Mouse (Mus musculus): Measurements from ENCODE around the gene Gria3.
A peak's percentile ranks its signal among the peaks of the same experiment; 100 is the strongest.

Gene Gria3

DNA sequence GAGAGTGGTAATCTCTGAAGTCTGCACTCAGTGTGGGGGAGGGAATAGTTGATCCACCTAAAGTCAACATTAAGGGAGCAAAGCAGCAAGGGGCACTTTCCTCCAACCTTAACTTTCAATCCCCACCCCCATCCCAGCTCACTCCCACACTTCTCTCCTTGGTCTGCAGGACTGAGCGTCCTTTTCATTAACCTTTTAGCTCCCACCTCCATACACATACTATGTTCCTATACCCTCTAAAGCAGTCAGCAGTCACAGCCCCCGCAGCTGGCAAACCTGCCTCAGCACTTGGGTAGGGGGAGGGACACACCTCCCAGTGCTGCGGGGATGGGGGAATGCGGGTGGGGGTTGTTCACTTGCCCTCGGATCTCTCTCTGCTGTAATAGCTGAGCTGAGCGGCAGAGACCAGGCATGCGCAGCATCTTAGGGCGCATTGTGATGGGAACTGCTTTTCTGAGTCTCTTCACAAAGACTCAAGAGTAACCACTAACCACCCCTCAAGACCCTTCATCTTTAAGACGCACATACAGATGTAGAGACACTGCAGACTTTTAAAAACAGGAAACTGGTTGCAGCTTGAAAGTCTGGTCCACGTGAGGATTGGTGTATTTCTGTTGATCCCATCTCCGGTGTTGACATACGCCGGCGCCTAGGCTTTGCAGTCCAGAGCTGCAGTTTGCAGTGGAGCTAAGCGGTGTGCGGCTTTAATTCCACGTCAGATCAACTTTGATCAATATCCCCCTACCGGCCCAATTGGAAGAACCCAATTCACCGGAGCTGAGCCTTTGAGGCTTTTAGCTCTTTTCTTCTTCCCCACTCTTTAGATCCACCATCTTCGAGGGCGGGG, at the start of gene Gria3:
Gene Gria3, plus strand, starts transcription at position 797 of the 847 bp plus-strand sequence.
- DNase-seq, result peak; percentile 39 to 41

DNA sequence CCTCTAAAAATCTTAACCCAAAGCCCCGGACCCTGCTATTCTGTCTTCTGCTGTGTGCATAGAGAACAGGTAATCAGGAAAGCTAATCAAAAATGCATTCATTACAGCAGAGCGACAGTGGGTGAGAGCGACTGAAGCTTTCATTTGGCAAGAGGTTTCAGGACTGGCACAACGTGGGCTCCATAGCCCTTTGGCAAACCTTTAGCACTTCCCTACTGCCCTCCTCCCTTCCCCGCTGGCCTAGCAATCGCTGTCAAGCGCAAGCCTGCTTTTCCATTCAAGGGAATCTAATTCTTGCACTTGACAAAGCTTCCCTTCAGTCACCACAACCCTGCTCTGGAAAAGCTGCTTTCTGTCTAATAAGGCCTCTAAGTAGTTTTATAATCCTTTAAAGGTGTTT, 13.6 kb upstream of the Gria3 start:
- DNase-seq, result peak; percentile 59 to 72

DNA sequence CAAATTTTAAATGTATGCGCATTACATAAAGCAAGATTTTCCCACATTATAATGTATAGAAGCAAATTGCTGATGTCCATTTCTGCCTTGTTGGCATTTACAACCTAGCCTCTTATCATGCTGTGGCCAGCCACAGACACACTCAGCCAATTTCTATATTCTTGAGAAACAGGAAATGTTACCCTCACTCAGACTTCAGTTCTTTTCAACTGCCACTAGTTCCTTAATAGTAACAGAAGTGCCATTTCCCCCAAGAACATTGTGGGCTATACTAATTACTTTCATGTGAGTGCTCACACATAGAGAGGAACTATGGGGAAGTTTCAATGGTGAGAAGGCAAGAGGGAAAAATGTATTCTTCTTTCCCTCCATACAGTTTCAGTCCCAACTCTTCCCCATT, 11.6 kb upstream of the Gria3 start:
- DNase-seq, result no peak

DNA sequence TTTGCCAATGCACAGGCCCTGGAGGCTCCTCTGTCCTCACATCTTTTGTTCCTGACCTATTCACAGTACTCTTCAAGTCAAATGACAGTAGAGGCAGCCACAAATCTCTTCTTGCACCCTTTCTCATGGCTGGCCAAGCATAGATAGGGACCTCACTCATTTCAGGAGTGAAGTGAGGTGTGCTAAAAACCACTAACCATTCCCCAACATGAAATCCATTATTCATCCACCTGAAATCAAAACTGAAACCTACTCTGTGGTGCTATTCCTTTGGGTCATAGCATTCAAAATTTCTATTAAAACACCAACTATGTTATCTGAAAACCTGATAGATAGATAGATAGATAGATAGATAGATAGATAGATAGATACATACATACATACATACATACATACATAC, 2.2 kb upstream of the Gria3 start:
- DNase-seq, result no peak

DNA sequence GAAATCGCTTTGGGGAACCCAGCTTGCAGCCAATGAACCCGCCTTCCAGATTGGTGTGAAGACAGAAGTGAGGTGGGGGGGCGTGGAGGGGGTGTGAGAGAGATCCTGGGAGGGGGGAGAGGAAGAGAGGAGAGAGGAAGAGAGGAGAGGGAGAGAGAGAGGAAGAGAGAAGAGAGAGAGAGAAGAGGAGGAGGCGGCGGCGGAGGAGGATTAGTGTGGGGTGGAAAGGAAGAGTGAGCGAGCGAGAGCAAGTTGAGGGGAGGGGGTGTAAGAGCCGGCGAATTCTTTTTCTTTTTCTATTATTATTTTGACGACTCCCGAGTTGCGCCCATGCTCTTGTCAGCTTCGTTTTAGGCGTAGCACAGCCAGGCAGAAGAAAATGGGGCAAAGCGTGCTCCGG, 532 bp downstream of the Gria3 start:
- DNase-seq, result peak; percentile 32 to 41

DNA sequence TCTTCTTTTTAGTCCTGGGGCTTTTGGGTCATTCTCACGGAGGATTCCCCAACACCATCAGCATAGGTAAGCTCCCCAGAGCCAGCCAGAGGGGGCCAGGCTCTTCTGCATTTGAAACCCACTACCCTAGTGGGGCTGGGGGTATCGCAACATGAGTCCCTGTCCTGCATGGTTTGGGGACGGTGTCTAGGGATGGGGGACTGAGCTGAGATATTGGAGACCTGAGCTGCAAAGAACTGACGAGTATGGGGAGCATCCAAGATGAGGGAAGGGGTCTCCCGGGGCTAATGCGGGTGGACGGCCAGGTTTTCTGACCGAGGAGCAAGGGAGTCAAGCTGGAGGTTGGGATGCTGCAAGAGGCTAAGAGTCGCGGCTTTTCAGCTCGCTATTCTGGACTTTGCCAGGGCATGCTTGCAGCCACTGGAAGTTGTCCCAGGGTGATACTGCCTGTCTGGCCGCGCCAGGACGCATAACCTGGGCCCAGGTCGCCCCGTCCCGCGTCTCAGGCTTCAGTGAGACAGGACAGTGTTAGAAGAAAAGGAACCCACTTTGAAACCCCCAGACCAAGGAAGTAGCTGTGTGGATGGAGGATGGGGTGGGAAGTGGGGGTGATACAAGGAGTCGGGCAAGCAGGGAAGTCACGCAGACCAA, 1.1 kb downstream of the Gria3 start:
- peak; percentile 31 to 38 for DNase-seq

DNA sequence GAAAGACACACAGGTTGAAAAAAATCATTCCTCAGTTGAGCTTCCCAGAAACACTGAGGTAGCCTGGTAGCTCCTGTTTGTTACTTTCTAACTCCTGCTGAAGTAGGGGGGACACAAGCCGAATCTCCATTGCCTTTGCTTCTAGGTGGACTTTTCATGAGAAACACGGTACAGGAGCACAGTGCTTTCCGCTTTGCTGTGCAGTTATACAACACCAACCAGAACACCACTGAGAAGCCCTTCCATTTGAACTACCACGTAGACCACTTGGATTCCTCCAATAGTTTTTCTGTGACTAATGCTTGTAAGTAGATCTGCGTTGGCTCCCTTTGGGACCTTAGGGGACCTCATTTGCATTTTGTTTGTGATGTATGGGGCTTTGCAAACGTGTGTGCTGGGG, 2.0 kb downstream of the Gria3 start:
- peak in 1 of 2 experiments; percentile 2 for DNase-seq

DNA sequence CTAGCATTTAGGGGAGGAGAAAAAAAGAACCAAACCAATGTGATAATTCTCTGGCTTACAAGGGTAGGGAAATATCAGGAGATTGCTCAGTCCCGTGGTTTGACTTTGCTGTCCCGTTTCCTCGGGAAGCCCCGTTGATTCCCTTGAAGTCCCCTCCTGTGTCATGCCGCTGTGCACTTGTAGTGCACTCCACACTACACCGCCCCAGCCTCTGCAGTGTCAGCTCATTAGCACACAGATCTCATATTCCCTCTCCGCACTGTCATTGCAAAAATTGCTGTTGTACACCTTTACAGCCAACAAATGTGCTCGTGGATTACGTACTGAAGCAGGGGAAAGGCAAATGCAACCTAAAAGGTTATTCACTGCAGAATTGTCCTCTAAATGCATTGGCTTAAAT, 5.6 kb downstream of the Gria3 start:
- DNase-seq, result no peak

DNA sequence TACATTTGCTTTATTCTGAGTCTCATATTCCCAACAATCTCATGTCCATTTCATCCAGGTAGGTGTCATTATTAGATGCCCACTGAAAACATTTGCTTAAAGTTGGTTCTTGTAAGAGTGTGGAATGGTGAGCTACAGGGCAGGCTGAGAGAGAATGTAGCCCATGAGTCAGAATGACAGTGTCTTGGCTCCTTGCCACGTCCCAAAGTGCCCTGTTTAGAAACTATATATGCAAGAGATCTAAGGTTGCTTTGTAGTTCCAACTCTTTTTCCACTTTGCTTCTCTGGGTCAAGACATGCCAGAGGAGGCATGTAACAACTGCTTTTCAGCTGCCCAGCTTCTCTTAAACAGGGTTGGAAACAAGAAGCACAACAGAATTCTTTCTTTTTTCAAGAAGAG, 9.1 kb downstream of the Gria3 start:
- DNase-seq, result peak in 1 of 2 experiments; percentile 7

DNA sequence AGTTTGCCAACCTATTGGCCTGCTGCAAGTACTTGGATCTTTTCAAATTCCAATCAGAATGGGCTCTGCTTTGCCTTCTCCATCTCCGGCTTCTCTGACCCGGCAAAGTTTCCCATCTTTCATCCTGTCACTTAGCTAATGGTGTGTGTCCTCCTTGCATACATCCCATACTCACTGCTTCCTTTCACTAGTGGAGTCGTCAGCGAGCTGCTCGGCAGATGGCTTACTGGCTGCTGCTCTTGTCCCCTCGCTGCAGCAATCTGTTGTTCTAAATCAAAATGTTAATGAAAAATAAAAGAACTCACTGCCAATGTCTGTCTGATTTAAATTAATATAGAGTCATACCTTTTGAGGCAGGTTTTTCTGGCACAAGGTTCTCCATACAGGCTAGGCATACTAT, 25.0 kb downstream of the Gria3 start:
- DNase-seq, result peak; percentile 34 to 37

DNA sequence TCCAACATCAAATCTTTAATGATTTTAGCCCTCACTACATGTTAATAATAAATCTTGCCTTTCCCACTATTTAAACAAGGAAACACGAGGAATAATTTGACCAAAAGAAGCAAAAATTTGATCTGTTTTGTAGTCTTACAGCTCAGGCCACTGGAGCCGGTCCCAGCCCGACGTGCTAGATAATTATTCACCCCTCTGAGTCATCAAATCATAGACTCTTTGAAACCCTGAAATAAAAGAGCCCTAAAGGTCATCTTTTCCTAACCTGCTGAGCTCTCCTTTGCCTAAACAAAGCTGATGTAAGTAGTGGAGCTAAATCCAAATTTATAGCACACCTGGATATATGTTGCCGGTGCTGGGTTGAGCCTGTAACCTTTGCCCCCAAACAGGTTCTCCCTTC, 27.4 kb downstream of the Gria3 start:
- DNase-seq, result no peak

DNA sequence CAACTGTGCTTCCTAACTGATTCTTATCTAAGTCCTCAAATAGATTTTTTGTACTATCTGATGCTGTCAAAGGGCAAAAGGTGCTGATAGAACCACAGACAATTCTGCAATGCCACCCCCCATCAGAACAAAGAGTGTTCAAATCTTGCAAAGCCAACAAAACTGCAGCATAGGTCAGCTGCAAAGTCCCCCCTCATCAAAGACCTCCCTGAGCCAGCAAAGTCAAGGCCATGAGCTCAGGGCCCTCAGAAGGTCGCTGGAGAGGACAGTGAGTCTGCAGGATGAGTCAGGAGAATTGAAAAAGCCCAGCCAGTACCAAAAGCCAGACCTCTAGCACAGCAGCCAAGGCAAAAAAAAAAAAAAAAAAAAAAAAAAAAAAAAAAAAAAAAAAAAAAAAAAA, 34.9 kb downstream of the Gria3 start:
- DNase-seq, result no peak

DNA sequence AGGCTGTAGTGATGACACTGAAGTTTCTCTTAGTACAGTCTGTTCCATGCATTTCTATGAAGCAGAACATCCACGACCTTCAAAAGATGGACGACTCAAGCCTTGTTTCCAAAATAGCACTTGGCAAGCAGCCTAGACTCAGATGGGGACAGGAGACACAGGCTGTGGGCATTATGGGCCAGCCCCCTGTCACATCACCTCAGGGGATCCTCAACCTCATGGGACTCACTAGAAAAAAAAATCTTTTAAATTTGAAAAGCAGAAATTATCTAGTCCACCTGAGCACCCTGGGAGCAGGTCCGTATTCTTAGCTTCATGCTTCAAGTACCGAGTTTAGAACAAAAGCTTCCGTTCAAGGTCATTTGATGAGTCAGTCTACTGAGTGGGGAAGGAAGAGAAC, 38.2 kb downstream of the Gria3 start:
- DNase-seq, result peak; percentile 22 to 28

DNA sequence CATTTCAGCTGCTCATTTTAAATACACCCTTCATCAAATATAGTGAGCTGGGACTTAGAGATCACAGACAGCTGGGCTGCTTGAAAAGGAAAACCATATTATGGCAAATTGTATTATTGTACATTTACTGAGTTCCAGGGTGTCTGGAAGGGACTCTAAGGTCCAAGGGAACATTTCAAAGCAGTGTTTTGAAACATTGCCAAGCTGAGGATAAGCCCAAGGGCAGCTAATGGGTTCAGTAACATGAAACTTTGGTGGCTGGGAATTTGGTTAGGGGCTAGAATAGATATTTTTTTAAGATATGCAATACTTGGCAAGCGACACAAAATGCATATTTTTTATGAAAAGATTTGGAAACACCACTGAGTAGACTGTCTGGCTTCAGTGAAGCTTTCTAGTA, 48.2 kb downstream of the Gria3 start:
- DNase-seq, result no peak

DNA sequence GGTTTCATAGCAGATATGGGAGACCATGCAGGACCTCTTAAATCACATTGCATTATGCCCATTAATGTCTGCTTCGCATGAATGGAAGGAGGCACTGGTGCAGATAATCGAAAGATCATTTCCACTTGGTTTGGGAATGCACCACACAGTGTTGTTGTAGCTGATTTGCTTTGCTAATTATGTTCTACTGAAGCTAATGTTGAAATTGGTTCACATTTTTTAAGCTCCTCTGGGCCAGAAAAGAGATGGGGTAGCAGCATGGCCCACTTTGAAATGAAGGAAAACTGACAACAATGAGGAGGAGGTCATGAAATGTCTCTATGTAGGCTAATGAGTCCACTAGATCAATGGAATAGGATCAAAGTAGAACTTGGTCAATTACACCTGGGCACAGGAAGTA, 76.8 kb downstream of the Gria3 start:
- peak; percentile 3 to 5 for DNase-seq

DNA sequence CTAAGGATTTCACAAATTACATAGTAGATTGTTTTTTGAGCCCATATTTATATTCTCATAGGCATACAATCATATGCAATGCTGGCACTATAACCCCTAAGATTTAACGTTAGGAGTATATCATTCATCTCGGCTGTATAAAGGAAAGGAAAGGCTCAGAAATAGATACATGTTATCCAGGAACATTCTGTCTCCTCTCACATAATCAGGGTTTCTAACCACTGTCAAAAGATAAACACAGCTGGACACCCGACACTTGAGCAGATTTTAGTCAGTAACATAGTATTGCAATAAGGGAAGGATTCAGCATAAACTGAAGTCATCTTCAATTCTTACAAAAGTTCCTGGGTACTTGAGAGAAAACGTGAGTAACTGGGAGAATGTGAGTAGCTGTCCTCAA, 95.9 kb downstream of the Gria3 start:
- no peak for DNase-seq

DNA sequence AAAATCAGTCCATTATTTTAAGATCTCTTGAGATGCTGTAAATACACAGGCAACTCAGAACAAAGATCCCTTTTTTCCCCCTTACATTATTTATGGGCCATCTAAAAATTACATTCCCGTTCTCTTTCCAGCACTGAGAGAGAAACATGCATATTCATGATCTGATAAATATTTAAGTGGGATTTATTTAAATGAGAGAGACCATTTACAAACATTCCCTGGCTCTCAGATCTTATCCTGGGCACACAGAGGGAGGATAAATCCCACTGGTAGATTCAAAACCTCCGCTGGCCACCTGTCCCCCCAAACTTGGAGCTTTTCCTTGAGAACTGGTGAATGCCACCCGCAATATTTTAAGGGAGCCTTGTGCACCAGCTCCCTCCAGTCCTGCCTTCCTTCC, 104.7 kb downstream of the Gria3 start:
- no peak for DNase-seq

DNA sequence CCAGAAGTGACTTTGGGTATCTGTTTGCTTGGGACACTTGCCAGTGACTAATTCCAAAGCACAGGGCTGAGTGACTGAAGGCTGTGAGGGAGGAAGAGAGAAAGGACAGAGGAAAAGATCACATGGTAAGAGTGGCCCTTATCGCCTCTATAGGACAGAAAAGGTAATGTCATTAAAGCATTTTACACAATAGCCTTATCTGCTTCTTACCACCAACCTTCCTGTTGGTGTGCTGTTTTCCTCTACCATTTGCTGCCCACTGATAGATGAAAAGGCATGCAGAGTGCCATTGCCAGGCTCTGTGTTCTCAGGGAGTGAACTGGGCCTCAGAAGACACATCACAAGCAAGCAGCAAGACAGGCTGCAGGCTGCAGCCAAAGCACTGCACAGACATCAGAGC, 107.3 kb downstream of the Gria3 start:
- peak; percentile 11 to 42 for DNase-seq

DNA sequence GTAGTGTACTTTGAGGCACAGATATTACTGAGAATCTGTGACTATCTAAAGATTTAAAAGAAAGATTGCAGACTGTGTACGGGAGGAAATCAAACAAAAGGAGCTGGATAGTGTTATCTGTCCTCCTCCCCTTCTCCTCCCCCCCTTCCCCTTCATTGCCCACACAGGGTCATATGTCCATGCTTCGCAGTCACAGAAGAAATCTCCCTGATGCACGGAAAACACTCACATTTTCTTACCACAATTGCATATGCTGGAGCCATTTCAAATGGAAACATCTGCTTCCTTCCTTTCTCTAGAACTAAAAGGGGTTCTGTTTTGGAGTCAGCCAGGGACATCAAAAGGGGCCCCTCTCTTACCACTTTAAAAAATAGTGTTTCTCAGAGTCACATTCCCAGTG, 114.3 kb downstream of the Gria3 start:
- no peak for DNase-seq

DNA sequence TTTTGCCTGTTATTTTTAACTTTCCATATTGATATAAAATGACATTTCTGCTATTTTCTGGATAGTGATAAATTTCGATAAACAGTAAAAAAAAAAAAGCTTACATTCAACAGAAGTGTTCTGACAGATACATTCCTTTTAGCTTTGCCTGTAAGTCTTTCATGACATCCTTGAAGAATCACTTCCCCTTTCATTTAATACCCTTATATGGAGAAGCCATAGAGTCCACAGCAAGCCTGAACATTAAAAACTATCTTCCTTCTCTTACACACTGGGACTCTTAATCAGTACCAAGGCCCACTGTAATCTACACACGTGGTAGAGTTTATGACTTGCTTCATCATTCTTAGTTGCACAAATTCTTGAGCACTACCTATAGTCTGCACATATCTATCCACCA, 131.9 kb downstream of the Gria3 start:
- DNase-seq, result no peak

DNA sequence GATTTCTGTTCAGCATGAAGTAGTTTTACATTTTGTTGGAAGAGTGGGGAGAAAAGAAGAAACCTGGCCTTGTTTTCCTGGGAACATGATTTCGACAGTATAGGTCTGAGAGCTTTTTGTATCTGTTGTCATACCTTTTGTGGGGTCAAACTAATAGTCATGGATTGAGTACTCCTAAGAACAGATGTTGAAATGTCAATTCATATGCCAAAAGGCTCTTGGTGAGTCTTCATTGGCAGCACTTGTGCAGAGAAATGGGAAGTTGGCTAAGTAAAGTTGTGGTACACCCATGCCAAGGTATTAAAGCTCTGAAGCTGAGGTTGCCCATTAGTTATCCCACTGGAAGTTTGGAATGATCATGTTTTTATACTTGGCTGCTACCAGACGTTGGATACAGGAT, 135.2 kb downstream of the Gria3 start:
- no peak for DNase-seq

DNA sequence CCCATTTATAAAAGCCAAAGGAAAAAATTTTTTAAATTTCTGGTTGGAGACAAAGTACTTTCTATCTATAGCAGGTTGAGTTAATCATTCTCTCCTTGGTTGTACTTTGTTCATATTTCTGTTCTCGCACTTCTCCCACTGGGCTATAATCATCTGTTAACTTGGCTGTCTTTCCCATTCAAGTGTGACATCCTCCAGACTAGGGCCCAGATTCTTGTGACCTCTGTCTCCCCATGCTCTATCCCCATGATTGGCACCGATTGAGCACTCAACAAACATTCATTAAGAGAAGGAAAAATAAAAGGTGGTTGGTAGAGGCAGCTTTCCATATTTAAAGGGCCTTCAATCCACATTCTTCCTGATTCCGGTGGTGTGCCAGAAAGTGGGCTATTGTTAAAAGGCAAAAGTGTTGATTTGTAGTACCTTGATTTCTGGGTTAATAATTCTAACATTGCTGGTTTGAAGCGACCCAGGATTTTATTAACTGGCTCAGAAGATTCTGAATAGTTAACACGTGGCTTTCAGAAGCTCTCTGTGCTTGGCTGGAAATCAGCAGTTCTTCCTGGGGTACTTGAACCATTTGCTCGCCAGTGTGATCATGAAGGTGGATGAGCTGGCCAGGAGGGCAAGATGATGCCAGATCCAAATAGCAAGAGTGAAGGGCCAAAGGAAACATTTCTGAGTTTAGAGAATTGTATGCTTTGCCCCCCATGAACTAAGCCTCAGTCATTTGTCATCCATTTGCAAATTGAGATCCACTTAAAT, 161.8 kb downstream of the Gria3 start:
- peak; percentile 48 to 73 for DNase-seq

DNA sequence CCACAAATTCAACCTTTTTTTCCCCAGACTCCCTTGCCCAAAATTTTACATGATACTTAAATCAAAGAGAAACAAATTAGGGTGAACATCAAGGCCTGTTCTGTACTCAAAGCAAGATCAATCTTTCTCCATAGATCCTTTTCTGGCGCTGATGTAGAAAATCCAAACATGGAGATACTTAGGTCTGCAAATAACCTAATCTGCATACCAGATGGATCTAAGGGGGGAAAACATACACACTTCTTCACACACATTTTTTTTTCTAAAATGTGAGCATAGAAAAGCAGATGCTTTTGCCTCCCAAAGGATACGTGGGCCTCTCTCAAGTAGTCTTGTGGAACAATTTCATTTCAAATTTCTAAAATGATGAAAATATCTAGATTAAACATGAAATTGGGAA, 164.2 kb downstream of the Gria3 start:
- DNase-seq, result no peak

DNA sequence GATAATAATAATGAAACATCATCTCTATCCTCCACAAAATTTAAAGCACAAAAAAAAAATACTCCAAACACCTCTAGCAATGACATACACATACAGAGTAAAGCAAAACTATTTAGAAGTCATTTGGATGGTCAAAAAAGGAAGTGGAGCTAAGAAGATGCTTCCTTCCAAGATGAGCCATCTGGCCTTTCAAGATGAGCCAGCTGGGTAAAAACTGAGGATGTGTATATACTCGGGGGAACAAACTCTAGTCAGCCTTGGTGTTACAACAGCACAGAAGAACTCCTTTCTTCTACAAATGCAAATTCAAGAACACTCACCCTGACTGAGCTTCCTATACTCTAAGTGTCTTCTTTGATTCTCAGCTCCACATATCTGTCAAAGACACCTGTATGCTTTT, 172.4 kb downstream of the Gria3 start:
- no peak for DNase-seq

All from cerebellum, postnatal 10 days (tissue).